Mouse (Mus musculus) testis, postnatal 10 days (tissue): ENCODE data around the gene Ndst2.
A peak's percentile ranks its signal among the peaks of the same experiment; 100 is the strongest.
"Not testable (repeated sequence)": the region's sequence is repeated elsewhere in the genome, so short reads cannot be mapped to it uniquely, and the experiment has no call there.

Experiments used
- DNase-seq: peaks from one replicate; pipeline ENCODE4 v3.0.0; 2021; ENCODE audit warnings: low spot score

Ndst2 gene

DNA sequence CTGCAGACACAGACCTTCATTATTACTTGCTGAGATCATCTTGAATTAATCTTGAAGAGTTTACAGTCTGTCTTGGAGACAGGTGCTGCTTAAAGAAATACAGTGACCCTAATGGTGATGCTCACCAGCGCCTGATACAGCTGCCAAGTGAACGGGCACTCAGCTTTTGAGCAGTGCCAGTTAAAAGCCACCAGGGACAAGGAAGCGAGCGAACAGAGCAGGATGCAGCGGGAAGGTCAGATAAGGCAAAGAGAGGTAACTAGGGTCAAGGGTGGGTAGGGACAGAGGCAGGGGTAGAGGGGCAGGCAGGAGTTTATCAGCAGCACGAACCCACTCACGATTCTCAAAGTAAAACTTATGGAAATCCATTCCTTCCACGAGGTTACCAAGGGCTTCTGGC, 4.1 kb upstream of the Ndst2 start:
- DNase-seq, result no peak

DNA sequence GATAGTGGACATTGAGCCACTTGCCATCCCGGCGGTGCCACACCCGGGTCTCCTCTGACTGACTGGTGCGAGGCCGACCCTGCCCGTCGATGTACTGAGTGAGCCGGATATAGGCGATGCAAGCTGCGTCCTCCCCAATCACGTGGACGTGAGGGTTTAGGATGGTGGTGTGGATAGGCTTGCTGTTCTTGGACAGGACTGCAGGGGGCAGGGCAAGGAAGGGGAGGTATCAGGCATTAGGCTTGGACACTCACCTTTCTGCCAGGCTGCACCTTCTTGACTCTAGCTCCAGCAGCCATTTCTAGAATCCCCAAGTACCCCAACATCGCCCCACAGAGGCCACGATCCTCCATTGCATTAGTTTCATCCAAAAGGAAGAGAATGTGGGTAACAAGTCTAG, 2.9 kb upstream of the Ndst2 start:
- DNase-seq, result peak; percentile 78

DNA sequence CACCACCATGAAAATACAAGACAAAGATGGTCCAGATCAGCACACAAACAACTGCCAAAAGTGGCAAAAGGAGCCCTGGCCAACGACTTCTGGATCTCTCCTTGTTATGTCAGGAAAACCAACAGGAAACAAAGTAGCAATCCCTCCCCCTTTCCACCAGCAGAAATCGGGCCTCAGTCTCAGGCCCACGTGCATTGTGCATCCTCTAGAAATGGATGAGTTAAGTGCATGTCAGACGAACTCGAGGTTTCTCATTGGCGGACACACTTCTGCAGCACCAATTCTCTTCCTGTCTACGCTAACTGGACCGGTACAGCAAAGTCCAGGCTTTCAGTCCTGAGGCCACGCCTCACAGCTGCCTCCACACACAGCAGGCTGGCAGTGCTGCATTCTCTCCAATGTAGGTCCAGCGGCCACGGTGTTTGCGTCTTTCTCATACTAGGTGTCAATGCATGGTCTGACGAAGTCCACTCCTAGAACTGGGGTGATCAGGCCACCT, 1.6 kb upstream of the Ndst2 start:
- no peak for DNase-seq

DNA sequence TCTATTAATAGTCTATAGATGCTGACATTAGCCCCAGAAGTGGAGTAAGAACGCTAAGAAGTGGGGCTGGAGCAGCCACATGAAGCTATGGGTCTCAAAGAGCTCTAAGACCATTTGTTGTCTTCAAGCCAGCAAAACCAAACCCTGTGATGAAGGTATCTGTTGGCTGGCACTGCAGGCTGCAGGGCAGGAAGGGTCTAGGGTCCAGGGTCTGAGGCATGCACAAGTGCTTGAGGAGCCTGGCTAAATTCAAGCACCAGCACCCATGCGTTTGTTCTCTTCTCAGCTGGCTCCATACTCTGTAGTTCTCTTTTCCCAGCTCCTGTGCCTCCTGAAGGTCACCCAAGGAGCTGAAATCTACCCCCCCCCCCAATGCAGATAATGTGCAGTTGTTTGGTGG, 690 bp upstream of the Ndst2 start:
- DNase-seq, result no peak

DNA sequence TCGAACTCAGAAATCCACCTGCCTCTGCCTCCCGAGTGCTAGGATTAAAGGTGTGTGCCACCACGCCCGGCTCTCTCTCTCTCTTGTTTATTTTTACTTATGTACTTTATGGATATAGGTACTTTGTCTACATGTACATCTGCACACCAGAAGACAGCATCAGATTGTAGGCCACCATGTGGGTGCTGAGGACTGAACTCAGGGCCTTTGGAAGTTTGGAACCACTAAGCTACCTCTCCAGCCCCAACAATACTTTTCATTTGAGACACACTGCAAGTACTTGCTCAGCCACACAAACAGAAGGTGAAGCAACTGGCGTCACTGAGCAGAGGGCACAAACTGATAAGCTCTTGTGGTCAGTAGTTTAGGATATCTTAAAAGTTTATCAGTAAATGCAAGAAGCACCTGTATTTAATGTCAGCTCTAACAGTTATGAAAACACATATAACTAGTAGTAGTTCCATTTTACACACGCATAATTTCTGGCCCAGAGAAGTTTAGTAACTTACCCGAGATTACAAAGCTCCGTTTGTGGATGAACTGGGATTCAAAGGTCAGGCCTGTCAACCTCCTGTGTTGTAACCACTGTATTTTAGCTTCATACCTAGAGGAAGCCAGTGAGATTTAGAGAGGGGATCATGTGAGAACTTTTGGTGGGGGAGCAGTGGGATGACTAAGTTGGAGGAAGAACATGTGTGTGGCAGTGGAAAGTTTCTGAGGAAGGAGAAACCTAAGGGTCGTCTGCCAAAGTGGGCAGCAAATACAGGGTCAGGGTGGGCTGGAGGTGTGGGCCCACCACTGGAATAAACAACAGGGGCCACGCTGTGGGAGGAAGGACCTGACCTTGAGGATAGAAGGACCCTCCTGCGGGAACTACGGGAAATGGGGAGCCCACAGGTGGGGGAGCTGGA, 1.1 kb downstream of the Ndst2 start:
- DNase-seq, result no peak

- DNase-seq, result no peak
Measured at GRCm38 (mm10) chr14:20730853-20731602, 3.3 kb downstream of the Ndst2 start.

DNA sequence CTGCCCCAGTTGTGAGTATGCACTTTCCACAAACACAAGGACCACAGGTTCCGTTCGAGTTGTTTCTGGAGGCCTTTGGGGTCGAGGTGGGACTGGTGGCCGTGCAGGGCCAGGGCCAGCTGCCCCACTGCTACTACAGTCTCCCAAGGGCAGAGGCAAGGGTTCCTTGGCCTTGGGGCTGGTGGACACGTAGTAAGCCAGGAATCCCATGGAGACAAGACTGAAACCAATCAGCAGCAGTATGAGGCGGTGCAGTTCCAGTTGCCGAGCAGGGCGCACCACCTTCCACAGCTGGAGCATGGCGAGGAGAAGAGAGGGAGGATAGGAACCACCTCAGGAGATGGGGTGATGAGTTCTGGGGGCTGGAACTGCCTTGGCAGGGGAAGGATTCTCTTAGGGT, 4.5 kb downstream of the Ndst2 start:
- no peak for DNase-seq

- DNase-seq, result no peak
Measured at GRCm38 (mm10) chr14:20725660-20726339, 8.6 kb downstream of the Ndst2 start.

DNA sequence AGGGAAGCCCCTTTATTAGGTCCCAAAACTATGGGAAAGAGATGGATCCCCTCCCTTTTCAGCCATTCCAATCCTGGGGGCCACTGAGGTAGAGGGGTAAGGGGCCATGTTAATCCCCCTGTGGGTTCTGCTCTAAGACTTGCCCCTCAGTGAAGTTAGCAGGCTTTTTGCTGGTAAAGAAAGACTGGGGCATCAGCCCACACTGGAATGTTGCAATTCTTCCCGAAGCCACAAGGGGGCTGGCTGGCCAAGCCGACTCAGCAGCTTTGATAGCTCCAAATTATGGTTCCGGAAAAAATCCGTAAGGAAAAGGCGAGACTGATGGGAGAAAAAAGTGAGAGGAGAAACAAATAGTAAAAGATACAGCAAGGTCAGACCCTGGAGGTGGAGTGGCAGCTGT, 10.3 kb downstream of the Ndst2 start:
- peak; percentile 82 for DNase-seq

DNA sequence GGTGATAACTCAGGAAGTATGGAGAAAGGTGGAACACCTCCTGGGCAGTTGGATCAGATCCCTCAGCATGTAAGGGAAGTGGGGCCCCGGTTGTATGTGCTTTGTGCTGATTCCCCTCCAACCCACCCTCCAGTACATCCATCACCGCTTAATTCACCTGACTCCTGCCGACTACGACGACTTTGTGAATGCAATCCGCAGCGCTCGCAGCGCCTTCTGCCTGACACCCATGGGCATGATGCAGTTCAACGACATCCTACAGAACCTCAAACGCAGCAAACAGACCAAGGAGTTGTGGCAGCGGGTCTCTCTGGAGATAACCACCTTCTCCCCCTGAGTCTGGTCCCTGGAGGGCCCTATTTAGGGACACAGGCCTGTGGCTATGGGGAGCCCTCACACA, 11.4 kb downstream of the Ndst2 start:
- peak; percentile 38 for DNase-seq

DNA sequence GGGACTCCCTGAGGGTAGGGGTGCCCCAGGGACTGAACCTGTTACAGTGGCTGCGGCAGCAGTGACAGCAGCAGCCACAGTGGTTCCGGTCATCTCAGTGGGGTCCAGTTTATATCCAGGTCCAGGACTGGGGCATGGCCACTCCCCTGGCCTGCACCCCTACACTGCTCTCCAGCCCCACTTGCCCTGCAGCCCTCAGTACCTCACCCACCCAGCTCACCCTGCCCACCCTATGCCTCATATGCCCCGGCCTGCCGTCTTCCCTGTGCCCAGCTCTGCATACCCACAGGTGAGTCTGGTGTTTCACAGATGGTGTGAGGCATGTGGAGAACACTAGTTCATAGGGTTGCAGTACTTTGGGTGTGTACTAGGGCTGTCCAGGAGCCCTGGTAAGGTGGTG, 13.0 kb downstream of the Ndst2 start:
- DNase-seq, result no peak

DNA sequence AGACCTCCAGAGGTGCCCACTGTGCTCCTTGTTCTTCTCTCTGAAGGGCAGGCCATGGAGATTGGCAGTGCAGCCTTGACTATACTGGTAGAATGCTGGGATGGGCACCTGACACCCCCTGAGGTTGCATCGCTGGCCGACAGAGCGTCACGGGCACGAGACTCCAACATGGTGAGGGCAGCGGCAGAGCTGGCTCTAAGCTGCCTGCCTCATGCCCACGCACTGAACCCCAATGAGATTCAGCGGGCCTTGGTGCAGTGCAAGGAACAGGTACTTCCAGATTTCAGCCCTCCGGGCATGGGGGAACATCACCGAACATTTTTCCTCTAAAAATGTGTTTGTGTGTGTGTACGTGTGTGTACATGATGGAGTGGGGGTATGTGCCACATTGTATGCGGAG, 14.6 kb downstream of the Ndst2 start:
- DNase-seq, result no peak

DNA sequence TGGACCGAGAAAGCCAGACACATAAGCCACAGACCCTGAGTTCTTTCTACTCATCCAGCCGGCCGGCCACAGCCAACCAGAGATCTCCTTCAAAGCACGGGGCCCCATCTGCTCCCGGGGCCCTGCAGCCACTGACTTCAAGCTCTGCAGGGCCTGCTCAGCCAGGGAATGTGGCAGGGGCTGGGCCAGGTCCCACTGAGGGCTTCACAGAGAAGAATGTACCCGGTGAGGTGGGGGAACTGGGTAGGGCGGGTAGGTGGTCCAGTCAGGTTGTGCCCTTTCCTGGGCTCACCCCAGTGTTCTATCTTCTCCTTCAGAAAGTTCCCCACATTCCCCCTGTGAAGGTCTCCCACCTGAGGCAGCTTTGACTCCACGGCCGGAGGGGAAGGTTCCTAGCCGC, 15.9 kb downstream of the Ndst2 start:
- DNase-seq, result no peak

DNA sequence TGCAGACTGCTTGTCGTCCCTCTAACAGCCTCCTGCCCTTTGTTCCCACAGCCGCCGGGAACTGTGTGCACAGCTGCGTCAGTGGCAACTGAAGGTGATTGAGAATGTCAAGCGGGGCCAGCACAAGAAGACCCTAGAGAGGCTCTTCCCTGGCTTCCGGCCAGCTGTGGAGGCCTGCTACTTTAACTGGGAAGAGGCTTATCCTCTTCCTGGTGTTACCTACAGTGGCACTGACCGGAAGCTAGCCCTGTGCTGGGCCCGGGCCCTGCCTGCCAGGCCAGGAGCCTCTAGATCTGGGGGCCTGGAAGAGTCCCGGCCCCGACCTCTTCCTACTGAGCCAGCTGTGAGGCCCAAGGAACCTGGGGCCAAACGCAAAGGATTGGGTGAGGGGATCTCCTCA, 20.5 kb downstream of the Ndst2 start:
- peak; percentile 39 for DNase-seq

GRCm38 (mm10) chr14:20708239-20708638, 26.1 kb downstream of the Ndst2 start:
- DNase-seq, result no peak

GRCm38 (mm10) chr14:20707201-20708190, 26.9 kb downstream of the Ndst2 start, which contains the start of gene Zswim8:
Zswim8 (plus strand) TSS chr14:20707552.
- peak; percentile 89 for DNase-seq

GRCm38 (mm10) chr14:20703461-20703860, 30.9 kb downstream of the Ndst2 start:
- DNase-seq, result not testable (repeated sequence)

- DNase-seq, result peak; percentile 95
Measured at GRCm38 (mm10) chr14:20702741-20703381, 31.5 kb downstream of the Ndst2 start, which contains the start of gene Chchd1. Chchd1 (plus strand) TSS chr14:20703006.

DNA sequence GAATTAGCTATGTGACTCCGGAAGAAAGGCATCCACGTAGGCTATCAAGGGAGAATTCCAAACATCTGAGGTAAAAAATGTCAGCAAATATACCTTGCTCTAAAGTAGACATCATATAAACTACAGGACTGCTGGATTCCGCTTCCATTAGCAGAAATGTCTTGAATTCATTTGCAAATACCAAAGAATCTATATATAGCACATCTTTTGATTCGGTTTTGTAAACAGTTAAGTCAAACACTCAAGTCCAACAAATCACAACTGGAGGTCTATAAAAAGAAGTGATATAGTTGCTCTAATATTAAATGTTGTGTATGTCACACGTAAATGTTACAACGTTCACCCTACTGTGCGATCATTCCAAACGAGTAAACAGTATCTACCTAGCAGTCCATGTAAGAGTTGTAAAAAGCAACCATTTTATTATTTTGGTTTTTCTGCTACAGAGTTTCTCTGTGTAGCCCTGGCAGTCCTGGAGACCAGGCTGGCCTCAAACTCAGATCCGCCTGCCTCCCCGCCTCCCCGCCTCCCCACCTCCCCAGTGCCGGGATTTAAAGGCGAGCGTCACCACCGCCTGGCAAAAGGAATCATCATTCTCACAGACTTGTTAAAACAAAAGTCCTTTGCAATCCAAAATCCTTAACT, 32.1 kb downstream of the Ndst2 start:
- no peak for DNase-seq

GRCm38 (mm10) chr14:20701554-20701953, 32.8 kb downstream of the Ndst2 start:
- DNase-seq, result no peak
